Mouse (Mus musculus): Measurements from ENCODE around the gene Lman1l. TPM values are rescaled to one million over a fixed set of nuclear protein-coding genes. Genes with fewer than 3 reads are reported as not detected.

The Lman1l gene
- polyA plus RNA-seq, 1 experiment from 2014 or later = not detected

- no peak overlapping the region for H3K9ac ChIP-seq (replicated peaks; ENCODE audit: low read length)
- no peak for ATAC-seq (ENCODE audit: low FRiP score, low TSS enrichment)
- H3K4me1 ChIP-seq (ENCODE audit: insufficient read depth, low read length) = no peaks in the 10 kb centered on the region
- no peak overlapping the region for H3K4me2 ChIP-seq (replicated peaks; ENCODE audit: low read depth, low read length)
- H3K36me3 ChIP-seq (ENCODE audit: insufficient read depth, low read length) = peaks cover 30% of the 10 kb centered on the region; the same call in 1 of the 2 replicates
- no peaks in the 10 kb centered on the region for H3K9me3 ChIP-seq (ENCODE audit: low read length)
- H3K4me3 ChIP-seq (ENCODE audit: low read length) = no peak overlapping the region
- H3K27me3 ChIP-seq (ENCODE audit: insufficient read depth, low read length) = no peaks in the 10 kb centered on the region
- no peak overlapping the region for H3K27ac ChIP-seq (ENCODE audit: low read length)
These were observed 46.2 kb downstream of the Lman1l start for GRCm38 (mm10) chr9:57574397-57574796.

GRCm38 (mm10) chr9:57568500-57568899 is 52.1 kb downstream of the Lman1l start:
- H3K27me3 ChIP-seq (ENCODE audit: insufficient read depth, low read length) = no peaks in the 10 kb centered on the region
- no peaks in the 10 kb centered on the region for H3K9me3 ChIP-seq (ENCODE audit: low read length)
- H3K27ac ChIP-seq (ENCODE audit: low read length) = no peak overlapping the region
- H3K36me3 ChIP-seq (ENCODE audit: insufficient read depth, low read length) = peaks cover 24% of the 10 kb centered on the region
- H3K9ac ChIP-seq (replicated peaks; ENCODE audit: low read length) = no peak overlapping the region
- ATAC-seq (ENCODE audit: low FRiP score, low TSS enrichment) = no peak
- H3K4me3 ChIP-seq (ENCODE audit: low read length) = no peak overlapping the region
- peaks cover 26% of the 10 kb centered on the region for H3K4me1 ChIP-seq (ENCODE audit: insufficient read depth, low read length)
- no peak overlapping the region for H3K4me2 ChIP-seq (replicated peaks; ENCODE audit: low read depth, low read length)
- whole genome bisulfite sequencing = 94% methylated on average over 6 of the region's 6 CpGs

GRCm38 (mm10) chr9:57566846-57567245 is 53.7 kb downstream of the Lman1l start:
- 46% methylated on average over 8 of the region's 8 CpGs for WGBS
- peak overlapping the region; percentile 77 for H3K27ac ChIP-seq (ENCODE audit: low read length)

GRCm38 (mm10) chr9:57565741-57566221 is 54.8 kb downstream of the Lman1l start:
- Histone ChIP-seq H3K4me3 (ENCODE audit: low read length) (no peak overlapping the region), H3K27me3 (ENCODE audit: insufficient read depth, low read length) (no peaks in the 10 kb centered on the region), H3K9me3 (ENCODE audit: low read length) (no peaks in the 10 kb centered on the region), H3K9ac (replicated peaks; ENCODE audit: low read length) (no peak overlapping the region), H3K27ac (ENCODE audit: low read length) (peak overlapping the region; percentile 77), H3K4me1 (ENCODE audit: insufficient read depth, low read length) (peaks cover 48% of the 10 kb centered on the region), H3K4me2 (replicated peaks; ENCODE audit: low read depth, low read length) (no peak overlapping the region), H3K36me3 (ENCODE audit: insufficient read depth, low read length) (peaks cover 21% of the 10 kb centered on the region)
- no peak for ATAC-seq (ENCODE audit: low FRiP score, low TSS enrichment)
- 51% methylated on average over 10 of the region's 10 CpGs for WGBS

More at GRCm38 (mm10) chr9:57566846-57567245, 53.7 kb downstream of the Lman1l start:
- Histone ChIP-seq H3K4me2 (replicated peaks; ENCODE audit: low read depth, low read length) (no peak overlapping the region), H3K27me3 (ENCODE audit: insufficient read depth, low read length) (no peaks in the 10 kb centered on the region), H3K4me1 (ENCODE audit: insufficient read depth, low read length) (peaks cover 41% of the 10 kb centered on the region), H3K36me3 (ENCODE audit: insufficient read depth, low read length) (peaks cover 21% of the 10 kb centered on the region), H3K9me3 (ENCODE audit: low read length) (no peaks in the 10 kb centered on the region), H3K9ac (replicated peaks; ENCODE audit: low read length) (0 out of 2 replicates have a peak overlapping the region, but pooled peaks have one; percentile 1), H3K4me3 (ENCODE audit: low read length) (no peak overlapping the region)
- peak; percentile 73 for ATAC-seq (ENCODE audit: low FRiP score, low TSS enrichment)

- no peaks in the 10 kb centered on the region for H3K9me3 ChIP-seq (ENCODE audit: low read length)
- H3K4me2 ChIP-seq (replicated peaks; ENCODE audit: low read depth, low read length) = no peak overlapping the region
- no peak for ATAC-seq (ENCODE audit: low FRiP score, low TSS enrichment)
- no peak overlapping the region for H3K9ac ChIP-seq (replicated peaks; ENCODE audit: low read length)
- no peak overlapping the region for H3K4me3 ChIP-seq (ENCODE audit: low read length)
- peaks cover 17% of the 10 kb centered on the region for H3K36me3 ChIP-seq (ENCODE audit: insufficient read depth, low read length)
- peaks cover 52% of the 10 kb centered on the region for H3K4me1 ChIP-seq (ENCODE audit: insufficient read depth, low read length)
- 37% methylated on average over 6 of the region's 6 CpGs for WGBS
- H3K27me3 ChIP-seq (ENCODE audit: insufficient read depth, low read length) = no peaks in the 10 kb centered on the region
- H3K27ac ChIP-seq (ENCODE audit: low read length) = peak overlapping the region; percentile 77; the same call in 1 of the 2 replicates
These were observed 56.0 kb downstream of the Lman1l start for GRCm38 (mm10) chr9:57564609-57565008.

- Histone ChIP-seq H3K27me3 (ENCODE audit: insufficient read depth, low read length) (0 out of 2 replicates have a peak, but pooled peaks cover 3% of the 10 kb centered on the region), H3K27ac (ENCODE audit: low read length) (peak overlapping the region; percentile 77), H3K9me3 (ENCODE audit: low read length) (no peaks in the 10 kb centered on the region), H3K4me2 (replicated peaks; ENCODE audit: low read depth, low read length) (peak overlapping the region; percentile 69), H3K36me3 (ENCODE audit: insufficient read depth, low read length) (0 out of 2 replicates have a peak, but pooled peaks cover under 1% of the 10 kb centered on the region), H3K9ac (replicated peaks; ENCODE audit: low read length) (0 out of 2 replicates have a peak overlapping the region, but pooled peaks have one; percentile 17), H3K4me1 (ENCODE audit: insufficient read depth, low read length) (peaks cover 52% of the 10 kb centered on the region), H3K4me3 (ENCODE audit: low read length) (no peak overlapping the region)
- no peak for ATAC-seq (ENCODE audit: low FRiP score, low TSS enrichment)
- WGBS = 47% methylated on average over 4 of the region's 4 CpGs
These were observed 57.6 kb downstream of the Lman1l start for GRCm38 (mm10) chr9:57562896-57563372.

- no peak for ATAC-seq (ENCODE audit: low FRiP score, low TSS enrichment)
These were observed 58.9 kb downstream of the Lman1l start for GRCm38 (mm10) chr9:57561711-57562099.

GRCm38 (mm10) chr9:57560861-57561710 is 59.5 kb downstream of the Lman1l start, which contains the start of gene Scamp2:
TSS of gene Scamp2 (plus strand) at chr9:57560943.
- H3K27ac ChIP-seq (ENCODE audit: low read length) = peak within 1 kb of the TSS; percentile 55
- under 1% methylated on average over 37 of the region's 37 CpGs for WGBS

More at GRCm38 (mm10) chr9:57561711-57562099, 58.9 kb downstream of the Lman1l start:
- Histone ChIP-seq H3K36me3 (ENCODE audit: insufficient read depth, low read length) (no peaks in the 10 kb centered on the region), H3K27ac (ENCODE audit: low read length) (peak overlapping the region; percentile 77), H3K9ac (replicated peaks; ENCODE audit: low read length) (peak overlapping the region; percentile 71), H3K27me3 (ENCODE audit: insufficient read depth, low read length) (0 out of 2 replicates have a peak, but pooled peaks cover 3% of the 10 kb centered on the region), H3K4me3 (ENCODE audit: low read length) (peak overlapping the region; percentile 69), H3K4me2 (replicated peaks; ENCODE audit: low read depth, low read length) (peak overlapping the region; percentile 69), H3K9me3 (ENCODE audit: low read length) (no peaks in the 10 kb centered on the region), H3K4me1 (ENCODE audit: insufficient read depth, low read length) (peaks cover 52% of the 10 kb centered on the region)
- 69% methylated on average over 13 of the region's 13 CpGs for WGBS

GRCm38 (mm10) chr9:57560263-57560662 is 60.3 kb downstream of the Lman1l start:
- Histone ChIP-seq H3K4me3 (ENCODE audit: low read length) (peak overlapping the region; percentile 69), H3K9ac (replicated peaks; ENCODE audit: low read length) (peak overlapping the region; percentile 71), H3K4me1 (ENCODE audit: insufficient read depth, low read length) (peaks cover 41% of the 10 kb centered on the region), H3K27ac (ENCODE audit: low read length) (peak overlapping the region; percentile 31; the same call in 1 of the 2 replicates), H3K4me2 (replicated peaks; ENCODE audit: low read depth, low read length) (peak overlapping the region; percentile 69), H3K27me3 (ENCODE audit: insufficient read depth, low read length) (0 out of 2 replicates have a peak, but pooled peaks cover 3% of the 10 kb centered on the region), H3K9me3 (ENCODE audit: low read length) (no peaks in the 10 kb centered on the region), H3K36me3 (ENCODE audit: insufficient read depth, low read length) (no peaks in the 10 kb centered on the region)
- WGBS = 24% methylated on average over 7 of the region's 7 CpGs
- no peak for ATAC-seq (ENCODE audit: low FRiP score, low TSS enrichment)

More at GRCm38 (mm10) chr9:57560861-57561710, 59.5 kb downstream of the Lman1l start, which contains the start of gene Scamp2:
- H3K27me3 ChIP-seq (ENCODE audit: insufficient read depth, low read length) = 0 out of 2 replicates have a peak, but pooled peaks cover 3% of the 10 kb centered on the region
- peaks cover 49% of the 10 kb centered on the region for H3K4me1 ChIP-seq (ENCODE audit: insufficient read depth, low read length)
- H3K9me3 ChIP-seq (ENCODE audit: low read length) = no peaks in the 10 kb centered on the region
- H3K9ac ChIP-seq (replicated peaks; ENCODE audit: low read length) = peak within 1 kb of the TSS; percentile 71
- no peaks in the 10 kb centered on the region for H3K36me3 ChIP-seq (ENCODE audit: insufficient read depth, low read length)
- H3K4me3 ChIP-seq (ENCODE audit: low read length) = peak within 1 kb of the TSS; percentile 69
- ATAC-seq (ENCODE audit: low FRiP score, low TSS enrichment) = peak; percentile 98
- peak within 1 kb of the TSS; percentile 69 for H3K4me2 ChIP-seq (replicated peaks; ENCODE audit: low read depth, low read length)

Measured in kidney, embryonic 16.5 days (tissue).